Mouse (Mus musculus) kidney, embryonic 16.5 days (tissue): ENCODE results near the gene Lrrc74b. TPM values are rescaled to one million over a fixed set of nuclear protein-coding genes. Genes with fewer than 3 reads are reported as not detected.

Experiments used
- ATAC-seq: fragments of 200-750 bp; cut with Nextera tagmentation; 2 replicates; pipeline ENCODE4 v1.8.0; 2017; ENCODE audit warnings: moderate TSS enrichment; ENCODE audit not compliant: low FRiP score, low TSS enrichment
- H3K27ac ChIP-seq: fragments of 300-500 bp; sonication (generic); 2 replicates; pipeline ENCODE4 v1.5.1; 2014; ENCODE audit warnings: low read length
- H3K27me3 ChIP-seq: fragments of 300-500 bp; sonication (generic); 2 replicates; pipeline ENCODE4 v1.6.1; 2014; ENCODE audit warnings: low read length, control low read depth, mixed read lengths; ENCODE audit not compliant: insufficient read depth
- H3K36me3 ChIP-seq: fragments of 300-500 bp; sonication (generic); 2 replicates; pipeline ENCODE4 v1.6.1; 2014; ENCODE audit warnings: low read length, control low read depth, mixed read lengths; ENCODE audit not compliant: insufficient read depth
- H3K4me1 ChIP-seq: fragments of 300-500 bp; sonication (generic); 2 replicates; pipeline ENCODE4 v1.6.1; 2014; ENCODE audit warnings: low read length, control low read depth, mixed read lengths; ENCODE audit not compliant: insufficient read depth
- H3K4me2 ChIP-seq: fragments of 300-500 bp; sonication (generic); replicated peaks from 2 replicates; pipeline ENCODE4 v1.6.1; 2014; ENCODE audit warnings: low read depth, low read length
- H3K4me3 ChIP-seq: fragments of 300-500 bp; sonication (generic); 2 replicates; pipeline ENCODE4 v1.5.1; 2014; ENCODE audit warnings: mild to moderate bottlenecking, low read length
- H3K9ac ChIP-seq: fragments of 300-500 bp; sonication (generic); replicated peaks from 2 replicates; pipeline ENCODE4 v1.6.1; 2014; ENCODE audit warnings: low read length
- H3K9me3 ChIP-seq: fragments of 300-500 bp; sonication (generic); 2 replicates; pipeline ENCODE4 v1.6.1; 2016; ENCODE audit warnings: low read length, control low read depth
- WGBS: fragments of 180-500 bp; shearing (Covaris S2); extraction: QIAGEN DNeasy Blood & Tissue Kit; methylation state at CpG from one replicate; pipeline ENCODE4 v1.1.7; 2014; 5-methylcytosine and 5-hydroxymethylcytosine counted together
- polyA plus RNA-seq: library from polyadenylated mRNA; unstranded; fragments of >200 nt; fragmentation: Nextera tagmentation; extraction: Ambion mirVana; gene quantifications from 2 replicates; pipeline ENCODE4 v1.2.1, GENCODE M21; 2015

Lrrc74b gene
- polyA plus RNA-seq, 1 experiment from 2014 or later = 0.20 TPM

GRCm38 (mm10) chr16:17566186-17566585 lies 5.1 kb upstream of the Lrrc74b start:
- 12% methylated on average over 4 of the region's 4 CpGs for WGBS
- H3K4me1 ChIP-seq = peaks cover 12% of the 10 kb centered on the region
- H3K4me2 ChIP-seq = no peak overlapping the region
- H3K27ac ChIP-seq = no peak overlapping the region
- no peaks in the 10 kb centered on the region for H3K27me3 ChIP-seq
- H3K36me3 ChIP-seq = no peaks in the 10 kb centered on the region
- no peaks in the 10 kb centered on the region for H3K9me3 ChIP-seq
- H3K4me3 ChIP-seq = no peak overlapping the region
- no peak overlapping the region for H3K9ac ChIP-seq
- ATAC-seq = no peak

- H3K27ac ChIP-seq = no peak overlapping the region
- 59% methylated on average over 3 of the region's 3 CpGs for WGBS
These were observed 3.7 kb upstream of the Lrrc74b start for GRCm38 (mm10) chr16:17564771-17565170.

GRCm38 (mm10) chr16:17564221-17564620 lies 3.2 kb upstream of the Lrrc74b start:
- Histone ChIP-seq H3K9me3 (no peaks in the 10 kb centered on the region), H3K4me1 (peaks cover 23% of the 10 kb centered on the region), H3K9ac (no peak overlapping the region), H3K36me3 (no peaks in the 10 kb centered on the region), H3K27ac (no peak overlapping the region), H3K4me3 (no peak overlapping the region), H3K27me3 (no peaks in the 10 kb centered on the region), H3K4me2 (no peak overlapping the region)
- ATAC-seq = no peak
- WGBS = 77% methylated on average over 2 of the region's 2 CpGs

More at GRCm38 (mm10) chr16:17564771-17565170, 3.7 kb upstream of the Lrrc74b start:
- no peaks in the 10 kb centered on the region for H3K27me3 ChIP-seq
- no peaks in the 10 kb centered on the region for H3K36me3 ChIP-seq
- H3K9ac ChIP-seq = no peak overlapping the region
- H3K4me3 ChIP-seq = no peak overlapping the region
- ATAC-seq = no peak
- H3K4me2 ChIP-seq = no peak overlapping the region
- no peaks in the 10 kb centered on the region for H3K9me3 ChIP-seq
- peaks cover 21% of the 10 kb centered on the region for H3K4me1 ChIP-seq

GRCm38 (mm10) chr16:17563580-17563979 lies 2.5 kb upstream of the Lrrc74b start:
- Histone ChIP-seq H3K4me1 (peaks cover 29% of the 10 kb centered on the region), H3K27ac (no peak overlapping the region)
- WGBS = 13% methylated on average over 1 of the region's 1 CpGs

GRCm38 (mm10) chr16:17561751-17562208 lies 733 bp upstream of the Lrrc74b start, which contains the start of gene P2rx6:
Gene P2rx6 (plus strand): TSS chr16:17561885.
- no peaks in the 10 kb centered on the region for H3K36me3 ChIP-seq
- peak within 1 kb of the TSS; percentile 73 for H3K27ac ChIP-seq
- H3K4me1 ChIP-seq = peaks cover 35% of the 10 kb centered on the region
- H3K4me2 ChIP-seq = peak within 1 kb of the TSS; percentile 67
- 3% methylated on average over 10 of the region's 10 CpGs for WGBS
- H3K9me3 ChIP-seq = no peaks in the 10 kb centered on the region
- ATAC-seq = peak; percentile 58
- no peaks in the 10 kb centered on the region for H3K27me3 ChIP-seq
- peak within 1 kb of the TSS; percentile 52 for H3K9ac ChIP-seq
- peak within 1 kb of the TSS; percentile 41 for H3K4me3 ChIP-seq

More at GRCm38 (mm10) chr16:17563580-17563979, 2.5 kb upstream of the Lrrc74b start:
- no peaks in the 10 kb centered on the region for H3K36me3 ChIP-seq
- no peak overlapping the region for H3K9ac ChIP-seq
- no peaks in the 10 kb centered on the region for H3K9me3 ChIP-seq
- no peak overlapping the region for H3K4me2 ChIP-seq
- no peak for ATAC-seq
- no peaks in the 10 kb centered on the region for H3K27me3 ChIP-seq
- H3K4me3 ChIP-seq = no peak overlapping the region

GRCm38 (mm10) chr16:17559396-17560027 lies 1.5 kb downstream of the Lrrc74b start:
- no peak for ATAC-seq
- Histone ChIP-seq H3K9ac (peak overlapping the region; percentile 40; the same call in 1 of the 2 replicates), H3K4me3 (no peak overlapping the region), H3K27me3 (no peaks in the 10 kb centered on the region), H3K4me2 (peak overlapping the region; percentile 41), H3K9me3 (no peaks in the 10 kb centered on the region), H3K36me3 (no peaks in the 10 kb centered on the region), H3K4me1 (peaks cover 41% of the 10 kb centered on the region), H3K27ac (0 out of 2 replicates have a peak overlapping the region, but pooled peaks have one; percentile 65)
- 75% methylated on average over 9 of the region's 9 CpGs for WGBS

GRCm38 (mm10) chr16:17558811-17559210 lies 2.2 kb downstream of the Lrrc74b start:
- Histone ChIP-seq H3K36me3 (no peaks in the 10 kb centered on the region), H3K9ac (peak overlapping the region; percentile 40; the same call in 1 of the 2 replicates), H3K4me3 (0 out of 2 replicates have a peak overlapping the region, but pooled peaks have one; percentile 7), H3K4me2 (peak overlapping the region; percentile 41), H3K27me3 (no peaks in the 10 kb centered on the region), H3K27ac (peak overlapping the region; percentile 65; the same call in 1 of the 2 replicates), H3K9me3 (no peaks in the 10 kb centered on the region), H3K4me1 (peaks cover 48% of the 10 kb centered on the region)
- ATAC-seq = peak; percentile 18; the same call in 1 of the 2 replicates
- WGBS = 3% methylated on average over 5 of the region's 5 CpGs

GRCm38 (mm10) chr16:17557947-17558480 lies 3.0 kb downstream of the Lrrc74b start:
- H3K36me3 ChIP-seq = no peaks in the 10 kb centered on the region
- H3K9ac ChIP-seq = no peak overlapping the region
- H3K4me3 ChIP-seq = no peak overlapping the region
- 4% methylated on average over 5 of the region's 5 CpGs for WGBS
- H3K4me2 ChIP-seq = no peak overlapping the region; the same call in 1 of the 2 replicates
- H3K4me1 ChIP-seq = peaks cover 51% of the 10 kb centered on the region
- no peaks in the 10 kb centered on the region for H3K27me3 ChIP-seq
- ATAC-seq = peak; percentile 5; the same call in 1 of the 2 replicates
- H3K27ac ChIP-seq = no peak overlapping the region
- no peaks in the 10 kb centered on the region for H3K9me3 ChIP-seq

- no peak overlapping the region for H3K27ac ChIP-seq
- no peaks in the 10 kb centered on the region for H3K9me3 ChIP-seq
- no peak for ATAC-seq
- no peaks in the 10 kb centered on the region for H3K36me3 ChIP-seq
- no peaks in the 10 kb centered on the region for H3K27me3 ChIP-seq
- no peak overlapping the region for H3K4me2 ChIP-seq
- H3K4me3 ChIP-seq = no peak overlapping the region
- WGBS = 51% methylated on average over 4 of the region's 4 CpGs
- peaks cover 46% of the 10 kb centered on the region for H3K4me1 ChIP-seq
- no peak overlapping the region for H3K9ac ChIP-seq
These were observed 4.1 kb downstream of the Lrrc74b start for GRCm38 (mm10) chr16:17556907-17557306.

- H3K4me2 ChIP-seq = no peak overlapping the region
- ATAC-seq = no peak
- H3K9ac ChIP-seq = no peak overlapping the region
- no peaks in the 10 kb centered on the region for H3K36me3 ChIP-seq
- WGBS = 80% methylated on average over 4 of the region's 4 CpGs
- no peak overlapping the region for H3K4me3 ChIP-seq
- H3K9me3 ChIP-seq = no peaks in the 10 kb centered on the region
- peaks cover 39% of the 10 kb centered on the region for H3K4me1 ChIP-seq
- no peaks in the 10 kb centered on the region for H3K27me3 ChIP-seq
- no peak overlapping the region for H3K27ac ChIP-seq
These were observed 4.9 kb downstream of the Lrrc74b start for GRCm38 (mm10) chr16:17556180-17556579.
